In genomic region chr3:14870528-14870927, GRCm38 (mm10) we compare ENCODE assay signal across 11 mouse cellular contexts. TPM values are rescaled to one million over a fixed set of nuclear protein-coding genes. Genes with fewer than 3 reads are reported as not detected.
"Had no signal": no experiment of that assay in that cellular context is flagged by ENCODE, and none has a peak within 500 bp of the region (broad histone marks: within the 10 kb centered on the region; RNA-seq: fewer than 3 reads in every experiment).

No protein-coding gene starts in this region.

- H3K4me3 ChIP-seq: kidney, embryonic 15.5 days; left cerebral cortex, adult 2 months; limb, embryonic 12.5 days; limb, embryonic 15.5 days; midbrain, embryonic 12.5 days; neural tube, embryonic 13.5 days; stomach, embryonic 15.5 days had no signal

- H3K36me3 ChIP-seq: kidney, embryonic 15.5 days; limb, embryonic 12.5 days; limb, embryonic 15.5 days; liver, embryonic 13.5 days; midbrain, embryonic 12.5 days; neural tube, embryonic 13.5 days; stomach, embryonic 15.5 days had no signal

- H3K9me3 ChIP-seq: kidney, embryonic 15.5 days; limb, embryonic 12.5 days; limb, embryonic 15.5 days; liver, embryonic 13.5 days; midbrain, embryonic 12.5 days; neural tube, embryonic 13.5 days; stomach, embryonic 15.5 days had no signal

- H3K4me1 ChIP-seq: kidney, embryonic 15.5 days; limb, embryonic 12.5 days; limb, embryonic 15.5 days; midbrain, embryonic 12.5 days; neural tube, embryonic 13.5 days; stomach, embryonic 15.5 days had no signal

- H3K4me2 ChIP-seq: limb, embryonic 12.5 days; limb, embryonic 15.5 days; midbrain, embryonic 12.5 days; neural tube, embryonic 13.5 days; stomach, embryonic 15.5 days had no signal

- ATAC-seq: midbrain, embryonic 16.5 days had no signal

- H3K27ac ChIP-seq: kidney, embryonic 15.5 days; left cerebral cortex, adult 2 months; limb, embryonic 12.5 days; limb, embryonic 15.5 days; liver, embryonic 13.5 days; midbrain, embryonic 12.5 days; neural tube, embryonic 13.5 days; stomach, embryonic 15.5 days had no signal

- H3K9ac ChIP-seq: kidney, embryonic 15.5 days; limb, embryonic 12.5 days; limb, embryonic 15.5 days; liver, embryonic 13.5 days; midbrain, embryonic 12.5 days; neural tube, embryonic 13.5 days; stomach, embryonic 15.5 days had no signal

- H3K27me3 ChIP-seq: limb, embryonic 12.5 days; limb, embryonic 15.5 days; liver, embryonic 13.5 days; midbrain, embryonic 12.5 days; neural tube, embryonic 13.5 days; stomach, embryonic 15.5 days had no signal

RNA-seq across cellular contexts. Expression of gene Car3, which starts 7.2 kb away (rescaled TPM):
- total RNA-seq: monocyte, adult 5-6 weeks; neutrophil, adult 5-6 weeks had no signal
